Mouse (Mus musculus) spleen, adult 2 months (tissue): ENCODE data around the gene Tstd1. TPM values are rescaled to one million over a fixed set of nuclear protein-coding genes. Genes with fewer than 3 reads are reported as not detected.

Experiments
- DNase-seq, 2 experiments: peaks; one replicate each; pipeline versions ENCODE4 v3.0.0 to v3.0.0-alpha.2; 2012 to 2021; ENCODE audit warnings: low spot score in 2 of 2, low read depth in 1 of 2
- H3K27ac ChIP-seq: fragments of 200-500 bp; 2 replicates; pipeline ENCODE4 v1.5.1; 2012; ENCODE audit warnings: low read length, inconsistent platforms; ENCODE audit not compliant: insufficient read depth
- H3K27me3 ChIP-seq: fragments of 200-500 bp; 2 replicates; pipeline ENCODE4 v1.6.1; 2012; ENCODE audit warnings: mild to moderate bottlenecking, moderate library complexity, low read length, inconsistent platforms; ENCODE audit not compliant: control insufficient read depth, insufficient read depth
- H3K36me3 ChIP-seq: fragments of 200-500 bp; 2 replicates; pipeline ENCODE4 v1.6.1; 2012; ENCODE audit warnings: mild to moderate bottlenecking, low read length, inconsistent platforms; ENCODE audit not compliant: control insufficient read depth, insufficient read depth
- H3K4me1 ChIP-seq: fragments of 200-500 bp; 2 replicates; pipeline ENCODE4 v1.6.1; 2011; ENCODE audit warnings: inconsistent platforms; ENCODE audit not compliant: control insufficient read depth, insufficient read depth, insufficient read length
- H3K4me3 ChIP-seq: fragments of 200-500 bp; 2 replicates; pipeline ENCODE4 v1.5.1; 2011; ENCODE audit warnings: mild to moderate bottlenecking, inconsistent platforms; ENCODE audit not compliant: insufficient read depth, insufficient read length; ENCODE audit errors: extremely low read depth
- CTCF ChIP-seq: fragments of 200-500 bp; IDR thresholded peaks from 2 replicates; pipeline ENCODE4 v1.5.1; 2011; ENCODE audit warnings: mild to moderate bottlenecking, inconsistent platforms; ENCODE audit not compliant: insufficient read depth, insufficient read length, insufficient replicate concordance; ENCODE audit errors: extremely low read depth
- POLR2A ChIP-seq: fragments of 200-500 bp; IDR thresholded peaks from 2 replicates; pipeline ENCODE4 v1.6.1; 2011; ENCODE audit warnings: low read depth, low read length, inconsistent platforms
- WGBS: fragments of 180-500 bp; shearing (Covaris S2); methylation state at CpG from one replicate; pipeline ENCODE4 v1.1.7; 2018; 5-methylcytosine and 5-hydroxymethylcytosine counted together
- polyA plus RNA-seq: library from polyadenylated mRNA; depleted of rRNA; stranded (reverse); fragments of >200 nt; gene quantifications from 2 replicates; pipeline ENCODE4 v1.2.3, GENCODE M21; 2012

Gene Tstd1
- polyA plus RNA-seq, 1 experiment: 3.1 TPM

- Histone ChIP-seq H3K4me3 (no peak overlapping the region), H3K36me3 (no peaks in the 10 kb centered on the region), H3K4me1 (no peaks in the 10 kb centered on the region), H3K27ac (no peak overlapping the region), H3K27me3 (no peaks in the 10 kb centered on the region)
- DNase-seq: no peak
- 89% methylated on average over 11 of the region's 11 CpGs for WGBS
- TF ChIP-seq CTCF: no peak
- TF ChIP-seq POLR2A: no peak
Observed at GRCm38 (mm10) chr1:171450062-171450461, 31.4 kb downstream of the Tstd1 start.

DNA sequence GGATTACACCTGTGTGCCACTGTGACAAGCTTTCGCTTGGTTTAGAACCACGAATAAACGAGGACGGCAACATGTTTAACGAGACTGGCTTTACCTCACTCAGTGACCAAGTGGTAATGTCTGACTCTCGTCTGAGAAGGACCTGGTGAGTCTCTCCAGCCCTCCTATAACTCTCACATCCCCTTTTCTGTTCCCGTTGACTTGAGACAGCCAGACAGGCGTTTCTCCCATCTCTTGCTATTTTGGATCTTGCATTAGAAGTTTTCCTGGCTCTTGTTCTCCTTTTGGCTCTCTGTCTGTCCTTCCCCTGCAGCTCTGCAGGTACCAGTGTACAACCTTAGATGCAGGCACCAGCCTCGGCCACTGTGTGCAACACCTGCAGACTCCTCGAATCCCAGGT, 32.3 kb downstream of the Tstd1 start:
- WGBS: 65% methylated on average over 10 of the region's 10 CpGs
- Histone ChIP-seq H3K4me1 (no peaks in the 10 kb centered on the region), H3K27ac (no peak overlapping the region), H3K36me3 (no peaks in the 10 kb centered on the region), H3K4me3 (no peak overlapping the region), H3K27me3 (no peaks in the 10 kb centered on the region)
- TF ChIP-seq CTCF: no peak
- TF ChIP-seq POLR2A: no peak
- no peak for DNase-seq

DNA sequence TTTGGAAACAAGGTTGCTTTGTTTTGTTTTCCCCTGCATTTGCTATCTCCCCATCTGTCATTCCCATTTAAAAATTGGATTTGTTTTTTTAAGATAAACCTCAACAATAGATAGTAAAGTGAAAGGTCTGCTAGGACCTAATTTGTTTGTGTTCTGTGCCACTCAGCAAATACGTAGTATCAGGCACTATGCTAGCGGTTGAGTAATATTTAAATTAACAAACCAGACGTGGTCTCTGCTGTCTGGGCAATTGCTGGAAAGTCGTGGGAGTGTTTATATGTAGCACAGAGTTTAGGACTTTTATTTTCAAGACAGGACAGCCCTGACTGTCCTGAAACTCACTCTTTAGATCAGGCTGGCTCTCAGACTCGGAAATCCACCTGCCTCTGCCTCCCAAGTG, 33.9 kb downstream of the Tstd1 start:
- Histone ChIP-seq H3K36me3 (no peaks in the 10 kb centered on the region), H3K4me3 (no peak overlapping the region), H3K4me1 (no peaks in the 10 kb centered on the region), H3K27ac (no peak overlapping the region), H3K27me3 (no peaks in the 10 kb centered on the region)
- TF ChIP-seq CTCF (no peak), POLR2A (no peak)
- 68% methylated on average over 5 of the region's 5 CpGs for WGBS
- no peak for DNase-seq

DNA sequence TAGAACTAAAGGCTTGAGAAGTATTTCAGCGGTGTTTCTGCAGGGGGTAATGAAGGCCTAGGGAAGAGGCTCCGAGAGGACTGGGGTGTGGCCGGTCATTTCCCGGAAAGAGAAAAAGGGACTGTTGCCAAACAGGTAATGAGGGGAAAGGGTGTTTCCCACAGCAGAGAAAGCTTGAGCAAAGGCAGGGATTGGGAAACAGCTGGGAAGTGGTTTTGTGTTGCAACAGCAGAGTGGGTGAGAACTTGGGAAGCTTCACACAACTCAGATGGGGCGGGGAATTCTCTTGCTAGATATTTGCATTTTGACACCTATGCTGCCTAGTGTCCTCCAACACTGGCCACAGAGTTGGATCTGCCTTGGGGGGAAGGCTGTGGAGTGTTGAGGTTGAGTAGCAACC, 34.3 kb downstream of the Tstd1 start:
- Histone ChIP-seq H3K36me3 (no peaks in the 10 kb centered on the region), H3K27ac (no peak overlapping the region), H3K4me3 (no peak overlapping the region), H3K4me1 (no peaks in the 10 kb centered on the region), H3K27me3 (no peaks in the 10 kb centered on the region)
- no peak for DNase-seq
- no peak for TF ChIP-seq POLR2A
- TF ChIP-seq CTCF: no peak
- 82% methylated on average over 5 of the region's 5 CpGs for WGBS

DNA sequence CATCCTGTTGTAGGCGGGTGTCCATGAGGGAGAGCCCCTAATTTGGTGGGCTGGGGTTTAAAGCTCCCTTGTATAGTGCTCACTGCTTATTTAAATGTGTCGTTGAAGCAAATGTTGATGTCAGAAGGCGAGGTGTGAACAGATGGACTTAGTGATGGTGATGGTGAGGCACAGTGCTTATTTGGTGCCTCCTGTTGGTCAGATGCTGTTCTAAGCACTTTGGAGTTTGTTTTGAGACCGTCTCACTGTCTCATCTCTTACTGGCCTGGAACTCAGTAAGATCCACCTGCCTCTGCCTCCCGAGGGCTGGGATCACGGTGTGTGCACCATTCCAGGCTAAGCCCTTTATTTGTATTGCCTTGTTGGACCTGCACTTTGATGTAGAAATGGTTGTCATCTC, 36.3 kb downstream of the Tstd1 start:
- H3K27ac ChIP-seq: no peak overlapping the region
- no peak for DNase-seq
- WGBS: 75% methylated on average over 6 of the region's 6 CpGs
- no peaks in the 10 kb centered on the region for H3K4me1 ChIP-seq
- no peak for TF ChIP-seq POLR2A
- TF ChIP-seq CTCF: no peak
- H3K36me3 ChIP-seq: no peaks in the 10 kb centered on the region
- no peaks in the 10 kb centered on the region for H3K27me3 ChIP-seq
- H3K4me3 ChIP-seq: no peak overlapping the region

GRCm38 (mm10) chr1:171457568-171457967, 38.9 kb downstream of the Tstd1 start:
- Histone ChIP-seq H3K4me3 (no peak overlapping the region), H3K27me3 (no peaks in the 10 kb centered on the region), H3K27ac (no peak overlapping the region), H3K4me1 (no peaks in the 10 kb centered on the region), H3K36me3 (no peaks in the 10 kb centered on the region)
- DNase-seq: no peak
- no peak for TF ChIP-seq CTCF
- TF ChIP-seq POLR2A: no peak
- WGBS: 88% methylated on average over 1 of the region's 1 CpGs

- no peaks in the 10 kb centered on the region for H3K4me1 ChIP-seq
- 74% methylated on average over 5 of the region's 5 CpGs for WGBS
- H3K27me3 ChIP-seq: no peaks in the 10 kb centered on the region
- TF ChIP-seq CTCF: no peak
- TF ChIP-seq POLR2A: no peak
- H3K36me3 ChIP-seq: no peaks in the 10 kb centered on the region
- DNase-seq: no peak
- H3K4me3 ChIP-seq: no peak overlapping the region
- H3K27ac ChIP-seq: no peak overlapping the region
Observed at GRCm38 (mm10) chr1:171459791-171460190, 41.1 kb downstream of the Tstd1 start.
